Mouse (Mus musculus) spleen, postnatal 14 days (tissue): Measurements from ENCODE around the gene Dcst1.

Source experiments
- DNase-seq, 2 experiments: peaks; one replicate each; pipeline ENCODE4 v3.0.0; 2021 to 2022; ENCODE audit warnings: low spot score in 2 of 2

The Dcst1 gene

GRCm38 (mm10) chr3:89365153-89365485 lies at the start of gene Dcst1:
Gene Dcst1 (minus strand): TSS chr3:89365253.
- DNase-seq, result no peak

GRCm38 (mm10) chr3:89411490-89412393 lies 46.7 kb upstream of the Dcst1 start, which contains the start of gene Flad1:
Gene Flad1 (minus strand): TSS chr3:89411870.
- DNase-seq, result peak; percentile 96 to 97

GRCm38 (mm10) chr3:89410864-89411263 lies 45.8 kb upstream of the Dcst1 start:
- no peak for DNase-seq

- DNase-seq, result no peak
Measured at GRCm38 (mm10) chr3:89409701-89410100, 44.6 kb upstream of the Dcst1 start.

GRCm38 (mm10) chr3:89408448-89408847 lies 43.4 kb upstream of the Dcst1 start:
- DNase-seq, result no peak

- DNase-seq, result no peak
Measured at GRCm38 (mm10) chr3:89406887-89407286, 41.8 kb upstream of the Dcst1 start.

GRCm38 (mm10) chr3:89402693-89403092 lies 37.6 kb upstream of the Dcst1 start, which contains the start of gene Lenep:
Gene Lenep (minus strand): TSS chr3:89402793.
- DNase-seq, result no peak

GRCm38 (mm10) chr3:89401329-89401728 lies 36.3 kb upstream of the Dcst1 start:
- no peak for DNase-seq

GRCm38 (mm10) chr3:89396654-89397005 lies 31.6 kb upstream of the Dcst1 start:
- no peak for DNase-seq

- no peak for DNase-seq
Measured at GRCm38 (mm10) chr3:89395806-89396653, 31.0 kb upstream of the Dcst1 start.

- no peak for DNase-seq
Measured at GRCm38 (mm10) chr3:89395419-89395805, 30.4 kb upstream of the Dcst1 start.

GRCm38 (mm10) chr3:89394894-89395256 lies 29.8 kb upstream of the Dcst1 start:
- no peak for DNase-seq

- DNase-seq, result no peak
Measured at GRCm38 (mm10) chr3:89394006-89394893, 29.2 kb upstream of the Dcst1 start, which contains the start of gene Zbtb7b. Gene Zbtb7b (minus strand): TSS chr3:89394776.

- DNase-seq, result peak; percentile 90 to 92
Measured at GRCm38 (mm10) chr3:89393605-89394004, 28.6 kb upstream of the Dcst1 start.

- DNase-seq, result no peak
Measured at GRCm38 (mm10) chr3:89392871-89393311, 27.8 kb upstream of the Dcst1 start.

- DNase-seq, result no peak
Measured at GRCm38 (mm10) chr3:89391663-89392511, 26.8 kb upstream of the Dcst1 start.

GRCm38 (mm10) chr3:89390699-89391662 lies 25.9 kb upstream of the Dcst1 start:
- DNase-seq, result no peak

GRCm38 (mm10) chr3:89390111-89390515 lies 25.1 kb upstream of the Dcst1 start:
- DNase-seq, result no peak
